Mouse (Mus musculus) midbrain, embryonic 16.5 days (tissue): ENCODE results near the gene Agpat4. TPM values are rescaled to one million over a fixed set of nuclear protein-coding genes. Genes with fewer than 3 reads are reported as not detected.
A peak's percentile ranks its signal among the peaks of the same experiment; 100 is the strongest.
"Not testable (repeated sequence)": the region's sequence is repeated elsewhere in the genome, so short reads cannot be mapped to it uniquely, and the experiment has no call there.

Source experiments
- ATAC-seq: fragments of 200-750 bp; cut with Nextera tagmentation; 2 replicates; pipeline ENCODE4 v1.8.0; 2017; ENCODE audit warnings: moderate TSS enrichment
- H3K27ac ChIP-seq: fragments of 300-500 bp; sonication (generic); 2 replicates; pipeline ENCODE4 v1.5.1; 2014; ENCODE audit warnings: mild to moderate bottlenecking, low read length, mixed read lengths
- H3K27me3 ChIP-seq: fragments of 300-500 bp; sonication (generic); 2 replicates; pipeline ENCODE4 v1.6.1; 2014; ENCODE audit warnings: low read depth, low read length, mixed read lengths; ENCODE audit not compliant: control insufficient read depth, insufficient read depth
- H3K36me3 ChIP-seq: fragments of 300-500 bp; sonication (generic); 2 replicates; pipeline ENCODE4 v1.6.1; 2014; ENCODE audit warnings: mild to moderate bottlenecking, low read length, moderate library complexity, mixed read lengths; ENCODE audit not compliant: control insufficient read depth, insufficient read depth
- H3K4me1 ChIP-seq: fragments of 300-500 bp; sonication (generic); 2 replicates; pipeline ENCODE4 v1.6.1; 2014; ENCODE audit warnings: mild to moderate bottlenecking, low read length, mixed read lengths; ENCODE audit not compliant: control insufficient read depth, insufficient read depth
- H3K4me2 ChIP-seq: fragments of 300-500 bp; sonication (generic); 2 replicates; pipeline ENCODE4 v1.6.1; 2014; ENCODE audit warnings: mild to moderate bottlenecking, low read length, mixed read lengths
- H3K4me3 ChIP-seq: fragments of 300-500 bp; sonication (generic); 2 replicates; pipeline ENCODE4 v1.5.1; 2014; ENCODE audit warnings: low read depth, mild to moderate bottlenecking, low read length, moderate library complexity, mixed read lengths
- H3K9ac ChIP-seq: fragments of 300-500 bp; sonication (generic); 2 replicates; pipeline ENCODE4 v1.6.1; 2014; ENCODE audit warnings: low read depth, low read length, mixed read lengths
- H3K9me3 ChIP-seq: fragments of 300-500 bp; sonication (generic); replicated peaks from 2 replicates; pipeline ENCODE4 v1.6.1; 2014; ENCODE audit warnings: mild to moderate bottlenecking, low read length, mixed read lengths; ENCODE audit not compliant: control insufficient read depth, poor library complexity, severe bottlenecking
- WGBS: fragments of 180-500 bp; shearing (Covaris S2); extraction: QIAGEN DNeasy Blood & Tissue Kit; methylation state at CpG from one replicate; pipeline ENCODE4 v1.1.7; 2014; 5-methylcytosine and 5-hydroxymethylcytosine counted together
- polyA plus RNA-seq: library from polyadenylated mRNA; unstranded; fragments of >200 nt; fragmentation: Nextera tagmentation; extraction: Ambion mirVana; gene quantifications from 2 replicates; pipeline ENCODE4 v1.2.1, GENCODE M21; 2015

Gene Agpat4
- polyA plus RNA-seq, 1 experiment from 2014 or later: 68.3 TPM

GRCm38 (mm10) chr17:12118926-12119641, 580 bp downstream of the Agpat4 start:
- peaks cover 24% of the 10 kb centered on the region for H3K4me1 ChIP-seq
- peak overlapping the region; percentile 94 for H3K27ac ChIP-seq
- ATAC-seq: peak; percentile 95
- H3K4me2 ChIP-seq: peak overlapping the region; percentile 92
- WGBS: 0% methylated on average over 29 of the region's 30 CpGs
- H3K27me3 ChIP-seq: no peaks in the 10 kb centered on the region
- no peaks in the 10 kb centered on the region for H3K36me3 ChIP-seq
- H3K4me3 ChIP-seq: peak overlapping the region; percentile 70
- no peaks in the 10 kb centered on the region for H3K9me3 ChIP-seq
- peak overlapping the region; percentile 78 for H3K9ac ChIP-seq

DNA sequence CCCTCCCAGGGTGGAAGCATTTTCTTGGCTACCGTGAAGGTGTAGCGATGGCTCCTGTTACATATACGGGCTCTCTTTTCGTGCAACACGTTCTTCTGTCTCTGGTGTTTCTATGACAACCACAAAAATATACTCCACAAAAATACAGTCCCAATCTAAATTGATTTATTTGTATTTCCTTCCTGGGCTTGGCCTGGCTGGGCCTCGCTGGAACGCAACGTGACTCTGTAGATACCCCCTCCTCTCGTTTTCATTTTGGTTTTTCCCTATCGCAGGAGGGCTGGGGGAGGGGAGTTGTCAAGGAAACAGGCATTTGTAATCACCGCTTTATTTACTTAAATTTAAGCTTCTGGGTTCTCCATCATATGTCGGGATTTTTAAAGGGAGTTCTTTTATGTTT, 1.2 kb downstream of the Agpat4 start:
- H3K27ac ChIP-seq: peak overlapping the region; percentile 94
- peak overlapping the region; percentile 92 for H3K4me2 ChIP-seq
- H3K27me3 ChIP-seq: no peaks in the 10 kb centered on the region
- H3K4me1 ChIP-seq: peaks cover 24% of the 10 kb centered on the region
- ATAC-seq: peak; percentile 77
- H3K36me3 ChIP-seq: peaks cover 5% of the 10 kb centered on the region
- H3K4me3 ChIP-seq: peak overlapping the region; percentile 70
- no peaks in the 10 kb centered on the region for H3K9me3 ChIP-seq
- H3K9ac ChIP-seq: peak overlapping the region; percentile 78
- WGBS: under 1% methylated on average over 12 of the region's 12 CpGs

DNA sequence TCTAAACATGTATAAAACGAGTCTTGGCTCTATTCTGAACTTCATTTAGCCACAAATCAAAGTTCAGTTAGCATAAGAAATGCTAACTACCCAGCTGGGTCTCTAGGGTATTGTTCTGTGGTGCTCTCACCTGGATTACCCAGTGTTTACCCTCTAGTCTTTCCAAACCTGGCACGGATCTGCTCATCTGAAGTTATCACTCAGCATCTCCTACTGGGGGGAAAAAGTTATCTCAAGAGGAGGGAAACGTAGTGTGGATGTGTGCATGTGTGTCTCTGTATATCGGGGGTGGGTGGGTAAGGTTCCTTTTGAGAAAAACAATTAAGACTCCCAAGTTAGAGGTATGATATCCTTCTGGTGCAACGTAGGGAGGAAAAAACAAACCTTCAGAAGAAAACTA, 1.8 kb downstream of the Agpat4 start:
- no peak overlapping the region for H3K27ac ChIP-seq
- peak overlapping the region; percentile 92 for H3K4me2 ChIP-seq
- peaks cover 24% of the 10 kb centered on the region for H3K4me1 ChIP-seq
- no peaks in the 10 kb centered on the region for H3K9me3 ChIP-seq
- 21% methylated on average over 5 of the region's 5 CpGs for WGBS
- H3K9ac ChIP-seq: no peak overlapping the region
- no peak for ATAC-seq
- H3K27me3 ChIP-seq: no peaks in the 10 kb centered on the region
- peak overlapping the region; percentile 70 for H3K4me3 ChIP-seq
- peaks cover 11% of the 10 kb centered on the region for H3K36me3 ChIP-seq

- no peak for ATAC-seq
- H3K27ac ChIP-seq: no peak overlapping the region
- WGBS: 91% methylated on average over 7 of the region's 7 CpGs
- peak overlapping the region; percentile 5; the same call in 1 of the 2 replicates for H3K4me2 ChIP-seq
- no peaks in the 10 kb centered on the region for H3K9me3 ChIP-seq
- H3K27me3 ChIP-seq: no peaks in the 10 kb centered on the region
- peaks cover 17% of the 10 kb centered on the region for H3K36me3 ChIP-seq
- H3K4me3 ChIP-seq: no peak overlapping the region
- H3K9ac ChIP-seq: no peak overlapping the region
- H3K4me1 ChIP-seq: peaks cover 24% of the 10 kb centered on the region
Measured at GRCm38 (mm10) chr17:12121226-12121794, 2.8 kb downstream of the Agpat4 start.

DNA sequence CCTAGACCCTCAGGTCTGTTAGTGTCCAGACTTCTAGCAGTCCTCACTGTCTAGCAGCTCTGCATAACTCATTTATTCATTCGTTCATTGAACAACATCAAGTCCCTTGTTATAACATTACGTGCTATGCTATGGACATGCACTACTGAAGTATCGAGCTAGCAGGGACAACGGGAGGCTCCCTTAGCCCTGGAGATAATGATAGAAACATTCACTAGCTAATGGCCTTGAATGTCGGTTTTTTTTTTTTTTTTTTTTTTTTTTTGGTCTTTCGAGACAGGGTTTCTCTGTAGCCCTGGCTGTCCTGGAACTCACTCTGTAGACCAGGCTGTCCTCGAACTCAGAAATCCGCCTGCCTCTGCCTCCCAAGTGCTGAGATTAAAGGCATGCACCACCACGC, 3.8 kb downstream of the Agpat4 start:
- H3K36me3 ChIP-seq: peaks cover 17% of the 10 kb centered on the region
- not testable (repeated sequence) for H3K27me3 ChIP-seq, H3K9ac ChIP-seq, H3K9me3 ChIP-seq, H3K4me3 ChIP-seq, H3K4me2 ChIP-seq, ATAC-seq, H3K27ac ChIP-seq
- WGBS: 91% methylated on average over 9 of the region's 9 CpGs
- H3K4me1 ChIP-seq: peaks cover 24% of the 10 kb centered on the region

GRCm38 (mm10) chr17:12123168-12123567, 4.7 kb downstream of the Agpat4 start:
- Histone ChIP-seq H3K4me1 (peaks cover 19% of the 10 kb centered on the region), H3K9ac (no peak overlapping the region), H3K4me3 (no peak overlapping the region), H3K27ac (no peak overlapping the region), H3K9me3 (no peaks in the 10 kb centered on the region), H3K4me2 (no peak overlapping the region), H3K36me3 (peaks cover 17% of the 10 kb centered on the region), H3K27me3 (no peaks in the 10 kb centered on the region)
- no peak for ATAC-seq
- 92% methylated on average over 3 of the region's 3 CpGs for WGBS

DNA sequence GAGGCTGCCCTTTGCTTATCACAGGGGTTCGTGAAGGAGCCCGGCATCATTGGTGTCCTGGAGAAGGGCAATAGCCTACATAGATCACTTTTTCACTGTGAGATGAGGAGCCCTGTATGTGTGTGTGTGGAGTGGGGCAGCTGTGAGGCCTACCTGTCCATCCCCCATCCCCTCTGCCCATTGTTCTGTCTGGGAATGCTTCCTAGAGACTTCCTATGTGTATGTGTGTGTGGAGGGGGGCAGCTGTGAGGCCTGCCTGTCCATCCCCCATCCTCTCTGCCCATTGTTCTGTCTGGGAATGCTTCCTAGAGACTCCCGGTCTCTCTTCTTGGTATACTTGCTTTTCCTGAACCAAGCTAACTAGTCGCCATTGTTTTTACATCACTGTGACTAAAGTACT, 8.6 kb downstream of the Agpat4 start:
- Histone ChIP-seq H3K4me2 (no peak overlapping the region), H3K27ac (no peak overlapping the region), H3K27me3 (no peaks in the 10 kb centered on the region), H3K36me3 (peaks cover 21% of the 10 kb centered on the region), H3K4me1 (peaks cover 2% of the 10 kb centered on the region; the same call in 1 of the 2 replicates), H3K9me3 (no peaks in the 10 kb centered on the region), H3K4me3 (no peak overlapping the region), H3K9ac (no peak overlapping the region)
- no peak for ATAC-seq
- 81% methylated on average over 4 of the region's 4 CpGs for WGBS

GRCm38 (mm10) chr17:12128976-12129375, 10.5 kb downstream of the Agpat4 start:
- no peak overlapping the region for H3K27ac ChIP-seq
- no peak overlapping the region for H3K4me3 ChIP-seq
- H3K9me3 ChIP-seq: 0 out of 2 replicates have a peak, but pooled peaks cover 3% of the 10 kb centered on the region
- H3K4me1 ChIP-seq: no peaks in the 10 kb centered on the region
- no peak overlapping the region for H3K4me2 ChIP-seq
- ATAC-seq: no peak
- 94% methylated on average over 2 of the region's 2 CpGs for WGBS
- H3K36me3 ChIP-seq: peaks cover 26% of the 10 kb centered on the region
- H3K27me3 ChIP-seq: no peaks in the 10 kb centered on the region
- no peak overlapping the region for H3K9ac ChIP-seq

DNA sequence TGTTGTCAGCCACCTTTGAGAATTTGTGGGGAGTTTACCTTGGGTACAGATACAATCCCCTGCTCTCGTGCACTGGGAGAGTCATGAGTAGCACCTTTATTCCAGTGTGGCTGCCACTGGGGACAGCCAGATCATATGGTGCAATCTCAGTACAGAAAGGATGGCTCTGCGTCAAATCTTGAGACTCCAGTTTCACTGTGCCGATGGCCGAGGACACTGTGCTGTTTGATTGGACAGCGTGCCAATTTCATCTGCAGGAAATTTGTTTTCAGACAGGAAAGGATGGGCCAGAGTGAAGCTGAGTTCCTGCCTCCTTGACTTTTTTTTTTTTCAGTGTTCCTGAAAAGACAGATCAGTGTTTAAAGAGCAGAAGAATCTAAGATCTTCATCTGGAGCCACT, 12.7 kb downstream of the Agpat4 start:
- 85% methylated on average over 5 of the region's 5 CpGs for WGBS
- H3K9ac ChIP-seq: no peak overlapping the region
- peaks cover 10% of the 10 kb centered on the region for H3K36me3 ChIP-seq
- H3K4me3 ChIP-seq: no peak overlapping the region
- H3K4me2 ChIP-seq: no peak overlapping the region
- no peaks in the 10 kb centered on the region for H3K4me1 ChIP-seq
- H3K27me3 ChIP-seq: no peaks in the 10 kb centered on the region
- no peak for ATAC-seq
- H3K9me3 ChIP-seq: 0 out of 2 replicates have a peak, but pooled peaks cover 3% of the 10 kb centered on the region
- no peak overlapping the region for H3K27ac ChIP-seq
